Mouse (Mus musculus): ENCODE measurements around the gene Ccdc38.

The Ccdc38 gene

GRCm38 (mm10) chr10:93540431-93541210 lies at the start of gene Ccdc38:
TSS of gene Ccdc38 (plus strand) at chr10:93540632.
- DNase-seq (ENCODE audit: low spot score) = peak; percentile 33

- DNase-seq (ENCODE audit: low spot score) = no peak
These were observed 39.6 kb upstream of the Ccdc38 start for GRCm38 (mm10) chr10:93500864-93501263.

GRCm38 (mm10) chr10:93501346-93501745 lies 39.1 kb upstream of the Ccdc38 start:
- no peak for DNase-seq (ENCODE audit: low spot score)

GRCm38 (mm10) chr10:93508383-93508970 lies 32.0 kb upstream of the Ccdc38 start:
- DNase-seq (ENCODE audit: low spot score) = peak; percentile 46

GRCm38 (mm10) chr10:93509532-93510153 lies 30.8 kb upstream of the Ccdc38 start:
- no peak for DNase-seq (ENCODE audit: low spot score)

GRCm38 (mm10) chr10:93515419-93515818 lies 25.0 kb upstream of the Ccdc38 start:
- DNase-seq (ENCODE audit: low spot score) = no peak

- DNase-seq (ENCODE audit: low spot score) = no peak
These were observed 24.5 kb upstream of the Ccdc38 start for GRCm38 (mm10) chr10:93515927-93516326.

- no peak for DNase-seq (ENCODE audit: low spot score)
These were observed 22.7 kb upstream of the Ccdc38 start for GRCm38 (mm10) chr10:93517754-93518153.

- DNase-seq (ENCODE audit: low spot score) = no peak
These were observed 22.2 kb upstream of the Ccdc38 start for GRCm38 (mm10) chr10:93518186-93518585.

- no peak for DNase-seq (ENCODE audit: low spot score)
These were observed 21.8 kb upstream of the Ccdc38 start for GRCm38 (mm10) chr10:93518620-93519019.

- DNase-seq (ENCODE audit: low spot score) = no peak
These were observed 21.3 kb upstream of the Ccdc38 start for GRCm38 (mm10) chr10:93519159-93519558.

- no peak for DNase-seq (ENCODE audit: low spot score)
These were observed 20.7 kb upstream of the Ccdc38 start for GRCm38 (mm10) chr10:93519756-93520155.

- DNase-seq (ENCODE audit: low spot score) = no peak
These were observed 19.4 kb upstream of the Ccdc38 start for GRCm38 (mm10) chr10:93520994-93521393.

- no peak for DNase-seq (ENCODE audit: low spot score)
These were observed 15.1 kb upstream of the Ccdc38 start for GRCm38 (mm10) chr10:93525329-93525728.

GRCm38 (mm10) chr10:93538287-93538686 lies 2.1 kb upstream of the Ccdc38 start:
- DNase-seq (ENCODE audit: low spot score) = no peak

GRCm38 (mm10) chr10:93538818-93539217 lies 1.6 kb upstream of the Ccdc38 start:
- DNase-seq (ENCODE audit: low spot score) = no peak

- peak; percentile 93 for DNase-seq (ENCODE audit: low spot score)
These were observed 529 bp upstream of the Ccdc38 start, which contains the start of gene Amdhd1 for GRCm38 (mm10) chr10:93539775-93540430. TSS of gene Amdhd1 (minus strand) at chr10:93540033.

GRCm38 (mm10) chr10:93541585-93541984 lies 1.2 kb downstream of the Ccdc38 start:
- DNase-seq (ENCODE audit: low spot score) = no peak

- DNase-seq (ENCODE audit: low spot score) = no peak
These were observed 1.9 kb downstream of the Ccdc38 start for GRCm38 (mm10) chr10:93542356-93542755.

- DNase-seq (ENCODE audit: low spot score) = no peak
These were observed 2.7 kb downstream of the Ccdc38 start for GRCm38 (mm10) chr10:93543176-93543575.

- DNase-seq (ENCODE audit: low spot score) = no peak
These were observed 3.7 kb downstream of the Ccdc38 start for GRCm38 (mm10) chr10:93544172-93544571.

- no peak for DNase-seq (ENCODE audit: low spot score)
These were observed 7.4 kb downstream of the Ccdc38 start for GRCm38 (mm10) chr10:93547741-93548270.

All from MN1 (cell line).